Mouse (Mus musculus) liver, adult 2 months (tissue): ENCODE results near the gene Tars.

ENCODE experiments used
- CTCF ChIP-seq: fragments of 200-500 bp; IDR thresholded peaks from 2 replicates; pipeline ENCODE4 v1.5.1; 2011; ENCODE audit warnings: low read depth, low read length, control low read depth
- POLR2A ChIP-seq: fragments of 200-500 bp; IDR thresholded peaks from 2 replicates; pipeline ENCODE4 v1.6.1; 2011; ENCODE audit warnings: low read length, control low read depth; ENCODE audit not compliant: insufficient read depth; ENCODE audit errors: extremely low read depth

- no peak for TF ChIP-seq CTCF
- no peak for TF ChIP-seq POLR2A
These were observed 37.6 kb downstream of the Tars start for GRCm38 (mm10) chr15:11361824-11362223.
